Mouse (Mus musculus) ES-E14 (cell line): ENCODE data around the gene Rhox6.

Source experiments
- CHD2 ChIP-seq: IDR thresholded peaks from 2 replicates; pipeline ENCODE4 v1.6.1; 2014; ENCODE audit warnings: mild to moderate bottlenecking, low read depth, low read length, inconsistent platforms
- HCFC1 ChIP-seq: IDR thresholded peaks from 2 replicates; pipeline ENCODE4 v1.6.1; 2012; ENCODE audit warnings: low read length, inconsistent platforms, borderline replicate concordance; ENCODE audit not compliant: insufficient read depth
- MAFK ChIP-seq: IDR thresholded peaks from 2 replicates; pipeline ENCODE4 v1.6.1; 2014; ENCODE audit warnings: mild to moderate bottlenecking, low read depth, low read length, inconsistent platforms; ENCODE audit not compliant: insufficient read depth
- ZC3H11A ChIP-seq: IDR thresholded peaks from 2 replicates; pipeline ENCODE4 v1.6.1; 2012; ENCODE audit warnings: low read depth, mild to moderate bottlenecking, inconsistent platforms, low read length, borderline replicate concordance
- ZNF384 ChIP-seq: IDR thresholded peaks from 2 replicates; pipeline ENCODE4 v1.6.1; 2012; ENCODE audit warnings: low read depth, low read length, inconsistent platforms

- TF ChIP-seq MAFK: no peak
- no peak for TF ChIP-seq HCFC1
- no peak for TF ChIP-seq ZC3H11A
- no peak for TF ChIP-seq CHD2
- no peak for TF ChIP-seq ZNF384
Observed at GRCm38 (mm10) chrX:37878844-37879243, 52.1 kb downstream of the Rhox6 start, which contains the start of gene Rhox8.
